Comparison of ENCODE assay signal across 1 mouse cellular context in the genomic region with DNA sequence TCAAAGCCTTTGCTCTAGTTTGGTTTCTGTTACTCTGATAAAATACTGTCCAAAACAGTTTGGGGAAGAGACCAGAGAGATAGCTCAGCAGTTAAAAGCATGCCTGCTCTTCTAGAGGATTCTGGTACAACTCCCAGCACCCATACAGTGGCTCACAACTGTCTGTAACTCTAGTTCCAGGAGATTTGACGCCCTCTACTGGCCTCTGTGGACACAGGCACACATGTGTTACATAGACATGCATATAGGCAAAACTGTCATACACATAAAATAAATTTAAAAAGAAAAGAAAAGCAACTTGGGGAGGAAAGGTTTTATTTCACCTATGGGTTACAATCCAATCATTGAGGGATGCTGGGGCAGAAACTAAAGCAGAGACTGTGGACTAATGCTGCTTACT.
TF ChIP-seq lines count a peak whose summit lies in the region.

No protein-coding gene starts in this region.

TF ChIP-seq in MEL, 35 proteins besides CTCF, POLR2A, EP300 and RAD21:
- TF ChIP-seq ZMIZ1 (IDR thresholded peaks at IDR 0.05; ENCODE audit: low read depth, low read length) = no peak
- no peak for TF ChIP-seq BHLHE40 (IDR thresholded peaks at IDR 0.05; ENCODE audit: borderline replicate concordance, low read depth, low read length)
- TF ChIP-seq SMC3 (IDR thresholded peaks at IDR 0.05; ENCODE audit: low read depth, low read length) = peak; percentile 35; the same call in 1 of the 2 replicates
- no peak for TF ChIP-seq ZKSCAN1 (IDR thresholded peaks at IDR 0.05; ENCODE audit: low read depth, low read length)
- TF ChIP-seq ZC3H11A (IDR thresholded peaks at IDR 0.05; ENCODE audit: low read depth, low read length) = no peak
